Mouse (Mus musculus) thymus, postnatal 4 days (tissue): Measurements from ENCODE around the gene Ulk1.
"Not testable (repeated sequence)": the region's sequence is repeated elsewhere in the genome, so short reads cannot be mapped to it uniquely, and the experiment has no call there.

Experiments used
- DNase-seq: peaks from one replicate; pipeline ENCODE4 v3.0.0; 2021

Gene Ulk1

GRCm38 (mm10) chr5:110804012-110804743 is 5.7 kb downstream of the Ulk1 start:
- DNase-seq, result no peak

- DNase-seq, result no peak
Measured at GRCm38 (mm10) chr5:110802809-110803208, 7.1 kb downstream of the Ulk1 start.

- DNase-seq, result no peak
Measured at GRCm38 (mm10) chr5:110802186-110802585, 7.7 kb downstream of the Ulk1 start.

GRCm38 (mm10) chr5:110801036-110801624 is 8.8 kb downstream of the Ulk1 start:
- no peak for DNase-seq

- no peak for DNase-seq
Measured at GRCm38 (mm10) chr5:110797696-110798095, 12.2 kb downstream of the Ulk1 start.

GRCm38 (mm10) chr5:110794363-110794762 is 15.5 kb downstream of the Ulk1 start:
- no peak for DNase-seq

- DNase-seq, result peak; percentile 59
Measured at GRCm38 (mm10) chr5:110788684-110789083, 21.2 kb downstream of the Ulk1 start.

- peak; percentile 47 for DNase-seq
Measured at GRCm38 (mm10) chr5:110786081-110786835, 23.6 kb downstream of the Ulk1 start.

- no peak for DNase-seq
Measured at GRCm38 (mm10) chr5:110783150-110783549, 26.7 kb downstream of the Ulk1 start.

GRCm38 (mm10) chr5:110781529-110782238 is 28.2 kb downstream of the Ulk1 start:
- DNase-seq, result no peak

GRCm38 (mm10) chr5:110780761-110781528 is 29.0 kb downstream of the Ulk1 start:
- DNase-seq, result no peak

GRCm38 (mm10) chr5:110779998-110780760 is 29.7 kb downstream of the Ulk1 start, which contains the start of gene Pus1:
TSS of gene Pus1 (minus strand) at chr5:110780659.
- peak; percentile 88 for DNase-seq

- DNase-seq, result no peak
Measured at GRCm38 (mm10) chr5:110779276-110779997, 30.5 kb downstream of the Ulk1 start.

GRCm38 (mm10) chr5:110778263-110778662 is 31.6 kb downstream of the Ulk1 start:
- no peak for DNase-seq

- DNase-seq, result no peak
Measured at GRCm38 (mm10) chr5:110776141-110776540, 33.8 kb downstream of the Ulk1 start.

- no peak for DNase-seq
Measured at GRCm38 (mm10) chr5:110774511-110774910, 35.4 kb downstream of the Ulk1 start.

GRCm38 (mm10) chr5:110772945-110773344 is 37.0 kb downstream of the Ulk1 start:
- DNase-seq, result not testable (repeated sequence)

GRCm38 (mm10) chr5:110770448-110771158 is 39.3 kb downstream of the Ulk1 start, which contains the start of gene Ep400:
TSS of gene Ep400 (minus strand) at chr5:110770717.
- DNase-seq, result peak; percentile 100

GRCm38 (mm10) chr5:110770031-110770445 is 39.9 kb downstream of the Ulk1 start:
- DNase-seq, result peak; percentile 73

- DNase-seq, result no peak
Measured at GRCm38 (mm10) chr5:110769272-110769671, 40.6 kb downstream of the Ulk1 start.
